Mouse (Mus musculus) splenic B cell, adult 2 months (primary cell): ENCODE data around the gene Dclk1.

ENCODE experiments used
- DNase-seq: peaks from one replicate; pipeline ENCODE4 v3.0.0-alpha.2; 2011; ENCODE audit warnings: low read depth, low spot score
- H3K27me3 ChIP-seq: 2 replicates; pipeline ENCODE4 v1.6.1; 2012; ENCODE audit warnings: mild to moderate bottlenecking, low read length, moderate library complexity, mixed read lengths; ENCODE audit not compliant: control insufficient read depth, poor library complexity, insufficient read depth, severe bottlenecking
- H3K36me3 ChIP-seq: 2 replicates; pipeline ENCODE4 v1.6.1; 2012; ENCODE audit warnings: mild to moderate bottlenecking, low read length, moderate library complexity, mixed read lengths; ENCODE audit not compliant: control insufficient read depth, poor library complexity, insufficient read depth, severe bottlenecking

Gene Dclk1

GRCm38 (mm10) chr3:55524491-55525195 lies 282.5 kb downstream of the Dclk1 start:
- Histone ChIP-seq H3K36me3 (no peaks in the 10 kb centered on the region), H3K27me3 (no peaks in the 10 kb centered on the region)
- DNase-seq = no peak

- no peaks in the 10 kb centered on the region for H3K36me3 ChIP-seq
- DNase-seq = no peak
Measured at GRCm38 (mm10) chr3:55526470-55526869, 284.3 kb downstream of the Dclk1 start.

GRCm38 (mm10) chr3:55527566-55527965 lies 285.4 kb downstream of the Dclk1 start:
- H3K27me3 ChIP-seq = no peaks in the 10 kb centered on the region
- no peaks in the 10 kb centered on the region for H3K36me3 ChIP-seq
- DNase-seq = no peak

More at GRCm38 (mm10) chr3:55526470-55526869, 284.3 kb downstream of the Dclk1 start:
- H3K27me3 ChIP-seq = no peaks in the 10 kb centered on the region

- H3K27me3 ChIP-seq = no peaks in the 10 kb centered on the region
- no peak for DNase-seq
- no peaks in the 10 kb centered on the region for H3K36me3 ChIP-seq
Measured at GRCm38 (mm10) chr3:55528012-55528411, 285.8 kb downstream of the Dclk1 start.

GRCm38 (mm10) chr3:55529414-55529813 lies 287.2 kb downstream of the Dclk1 start:
- no peaks in the 10 kb centered on the region for H3K36me3 ChIP-seq
- DNase-seq = no peak
- no peaks in the 10 kb centered on the region for H3K27me3 ChIP-seq

- DNase-seq = no peak
- Histone ChIP-seq H3K36me3 (no peaks in the 10 kb centered on the region), H3K27me3 (no peaks in the 10 kb centered on the region)
Measured at GRCm38 (mm10) chr3:55531204-55532044, 289.3 kb downstream of the Dclk1 start.

GRCm38 (mm10) chr3:55532175-55532973 lies 290.2 kb downstream of the Dclk1 start:
- DNase-seq = no peak
- no peaks in the 10 kb centered on the region for H3K36me3 ChIP-seq
- no peaks in the 10 kb centered on the region for H3K27me3 ChIP-seq

GRCm38 (mm10) chr3:55535591-55536200 lies 293.5 kb downstream of the Dclk1 start:
- Histone ChIP-seq H3K36me3 (no peaks in the 10 kb centered on the region), H3K27me3 (no peaks in the 10 kb centered on the region)
- no peak for DNase-seq

GRCm38 (mm10) chr3:55536901-55537300 lies 294.7 kb downstream of the Dclk1 start:
- H3K27me3 ChIP-seq = no peaks in the 10 kb centered on the region
- no peaks in the 10 kb centered on the region for H3K36me3 ChIP-seq
- DNase-seq = no peak

GRCm38 (mm10) chr3:55537714-55538113 lies 295.6 kb downstream of the Dclk1 start:
- DNase-seq = no peak
- Histone ChIP-seq H3K27me3 (no peaks in the 10 kb centered on the region), H3K36me3 (no peaks in the 10 kb centered on the region)

- no peak for DNase-seq
- Histone ChIP-seq H3K36me3 (no peaks in the 10 kb centered on the region), H3K27me3 (no peaks in the 10 kb centered on the region)
Measured at GRCm38 (mm10) chr3:55539400-55539799, 297.2 kb downstream of the Dclk1 start.

GRCm38 (mm10) chr3:55539811-55540293 lies 297.7 kb downstream of the Dclk1 start:
- Histone ChIP-seq H3K36me3 (no peaks in the 10 kb centered on the region), H3K27me3 (no peaks in the 10 kb centered on the region)
- no peak for DNase-seq

- DNase-seq = no peak
- H3K36me3 ChIP-seq = no peaks in the 10 kb centered on the region
- H3K27me3 ChIP-seq = no peaks in the 10 kb centered on the region
Measured at GRCm38 (mm10) chr3:55540406-55541140, 298.4 kb downstream of the Dclk1 start.

GRCm38 (mm10) chr3:55541799-55542198 lies 299.6 kb downstream of the Dclk1 start:
- no peak for DNase-seq
- Histone ChIP-seq H3K36me3 (no peaks in the 10 kb centered on the region), H3K27me3 (no peaks in the 10 kb centered on the region; the same call in 1 of the 2 replicates)
